Mouse (Mus musculus): ENCODE results near the gene 5730507C01Rik.
"Not testable (repeated sequence)": the region's sequence is repeated elsewhere in the genome, so short reads cannot be mapped to it uniquely, and the experiment has no call there.

Gene 5730507C01Rik

DNA sequence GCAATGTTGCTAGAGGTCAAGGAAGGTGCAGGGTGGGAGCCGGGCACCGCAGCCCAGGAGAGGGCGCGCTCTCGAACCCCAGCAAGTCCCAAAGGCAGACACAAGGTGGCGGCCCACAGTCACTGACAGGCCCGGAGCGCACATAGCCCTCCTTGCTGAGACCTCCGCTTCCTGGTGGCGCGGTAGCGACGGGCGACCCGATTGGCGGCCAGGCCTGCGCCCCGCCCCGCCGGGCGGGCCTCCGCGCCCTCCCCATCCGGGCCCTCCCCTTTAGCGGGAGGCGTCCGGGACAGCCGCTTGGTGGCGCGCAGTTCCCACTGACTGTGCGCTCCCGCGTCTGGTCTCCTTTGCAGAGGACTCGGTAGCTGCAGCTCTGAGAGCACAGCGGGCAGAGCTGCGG is at the start of gene 5730507C01Rik:
Gene 5730507C01Rik, plus strand, starts transcription at position 340 of the 400 bp plus-strand sequence.
- DNase-seq (ENCODE audit: extremely low read depth, low read depth, low spot score): no peak

DNA sequence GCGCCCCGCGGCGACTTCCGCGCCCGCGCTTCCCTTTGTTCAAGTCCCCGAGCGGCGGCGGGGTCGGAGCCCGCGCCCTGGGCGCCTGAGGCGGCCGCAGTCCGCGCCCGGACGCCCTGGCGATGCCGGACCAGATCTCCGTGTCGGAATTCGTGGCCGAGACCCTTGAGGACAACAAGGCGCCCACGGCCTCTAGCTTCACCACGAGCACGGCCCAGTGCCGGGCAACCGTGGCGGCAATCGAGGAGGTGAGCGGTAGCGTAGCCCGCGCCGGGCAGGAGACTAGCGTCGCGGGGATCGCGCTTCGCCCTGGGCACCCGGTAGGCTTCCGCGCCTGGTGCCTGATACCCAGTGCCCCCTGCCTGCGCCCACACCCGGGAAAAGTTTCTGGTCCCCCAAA is 306 bp downstream of the 5730507C01Rik start:
- not testable (repeated sequence) for DNase-seq (ENCODE audit: extremely low read depth, low read depth, low spot score)

DNA sequence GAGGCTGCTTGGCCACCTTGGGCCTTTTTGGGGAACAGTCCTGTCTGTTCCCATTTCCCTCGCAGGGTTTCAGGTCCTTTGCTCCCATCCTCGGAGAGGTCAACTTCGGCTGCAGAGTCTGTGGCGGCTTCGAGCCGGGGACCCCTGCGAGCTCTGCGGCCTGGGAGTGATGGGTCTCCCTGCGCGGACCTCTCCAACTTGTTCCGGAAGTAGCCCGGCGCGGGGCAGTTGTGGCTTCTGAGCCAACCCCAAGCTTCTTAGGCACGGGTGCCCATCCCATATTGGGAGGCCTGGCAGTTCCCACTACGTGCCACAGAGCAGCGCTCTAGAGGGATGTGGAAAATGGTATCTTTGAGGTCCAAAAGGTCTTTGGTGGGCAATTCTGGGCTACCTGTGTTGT is 767 bp downstream of the 5730507C01Rik start:
- DNase-seq (ENCODE audit: extremely low read depth, low read depth, low spot score): not testable (repeated sequence)

Data from fat pad, adult 2 months (tissue).